Mouse (Mus musculus): ENCODE measurements at regions not wholly inside any gene's neighbourhood (a gene's known extent, or its start where the extent isn't known, plus 50 kb on each side); places are given as distances from the start of the nearest gene placed in this dataset.

GRCm38 (mm10) chr3:132237344-132237743, 152.3 kb downstream of the Dkk2 start:
- no peak for DNase-seq (ENCODE audit: low spot score)

GRCm38 (mm10) chr3:132257834-132258233, 172.7 kb downstream of the Dkk2 start:
- DNase-seq (ENCODE audit: low spot score) = no peak

GRCm38 (mm10) chr3:132269641-132270040, 184.5 kb downstream of the Dkk2 start:
- no peak for DNase-seq (ENCODE audit: low spot score)

GRCm38 (mm10) chr3:132274786-132275185, 189.7 kb downstream of the Dkk2 start:
- no peak for DNase-seq (ENCODE audit: low spot score)

GRCm38 (mm10) chr3:132277771-132278170, 192.7 kb downstream of the Dkk2 start:
- no peak for DNase-seq (ENCODE audit: low spot score)

- DNase-seq (ENCODE audit: low spot score) = no peak
These were observed 202.6 kb downstream of the Dkk2 start for GRCm38 (mm10) chr3:132287714-132288113.

- no peak for DNase-seq (ENCODE audit: low spot score)
These were observed 241.9 kb downstream of the Dkk2 start for GRCm38 (mm10) chr3:132326961-132327360.

- no peak for DNase-seq (ENCODE audit: low spot score)
These were observed 258.5 kb downstream of the Dkk2 start for GRCm38 (mm10) chr3:132343625-132344024.

GRCm38 (mm10) chr3:132345856-132346255, 260.8 kb downstream of the Dkk2 start:
- DNase-seq (ENCODE audit: low spot score) = no peak

GRCm38 (mm10) chr3:132349602-132350001, 264.5 kb downstream of the Dkk2 start:
- DNase-seq (ENCODE audit: low spot score) = no peak

GRCm38 (mm10) chr3:132353204-132353603, 268.1 kb downstream of the Dkk2 start:
- no peak for DNase-seq (ENCODE audit: low spot score)

GRCm38 (mm10) chr3:132359596-132359995, 270.0 kb upstream of the Gimd1 start:
- DNase-seq (ENCODE audit: low spot score) = no peak

- no peak for DNase-seq (ENCODE audit: low spot score)
These were observed 254.0 kb upstream of the Gimd1 start for GRCm38 (mm10) chr3:132375579-132375978.

- no peak for DNase-seq (ENCODE audit: low spot score)
These were observed 211.9 kb upstream of the Gimd1 start for GRCm38 (mm10) chr3:132417742-132418141.

GRCm38 (mm10) chr3:132425819-132426671, 203.6 kb upstream of the Gimd1 start:
- no peak for DNase-seq (ENCODE audit: low spot score)

- no peak for DNase-seq (ENCODE audit: low spot score)
These were observed 202.4 kb upstream of the Gimd1 start for GRCm38 (mm10) chr3:132427244-132427643.

GRCm38 (mm10) chr3:132428148-132428547, 201.5 kb upstream of the Gimd1 start:
- DNase-seq (ENCODE audit: low spot score) = no peak

GRCm38 (mm10) chr3:132431805-132432204, 197.8 kb upstream of the Gimd1 start:
- DNase-seq (ENCODE audit: low spot score) = no peak

- no peak for DNase-seq (ENCODE audit: low spot score)
These were observed 188.4 kb upstream of the Gimd1 start for GRCm38 (mm10) chr3:132441226-132441625.

- no peak for DNase-seq (ENCODE audit: low spot score)
These were observed 175.7 kb upstream of the Gimd1 start for GRCm38 (mm10) chr3:132453927-132454326.

- no peak for DNase-seq (ENCODE audit: low spot score)
These were observed 167.2 kb upstream of the Gimd1 start for GRCm38 (mm10) chr3:132462348-132462959.

GRCm38 (mm10) chr3:132471070-132471469, 158.6 kb upstream of the Gimd1 start:
- DNase-seq (ENCODE audit: low spot score) = no peak

- no peak for DNase-seq (ENCODE audit: low spot score)
These were observed 151.9 kb upstream of the Gimd1 start for GRCm38 (mm10) chr3:132477768-132478167.
